Mouse (Mus musculus) myocyte (in vitro differentiated cells): ENCODE results near the gene Oxct2a. TPM values are rescaled to one million over a fixed set of nuclear protein-coding genes. Genes with fewer than 3 reads are reported as not detected.

ENCODE experiments used
- H3K27me3 ChIP-seq: one replicate; pipeline ENCODE4 v1.6.1; 2011; ENCODE audit not compliant: control insufficient read depth, insufficient read depth, insufficient read length
- H3K36me3 ChIP-seq: one replicate; pipeline ENCODE4 v1.6.1; 2011; ENCODE audit not compliant: control insufficient read depth, insufficient read depth
- H3K4me2 ChIP-seq: one replicate; pipeline ENCODE4 v1.6.1; 2011; ENCODE audit warnings: low read depth, control low read depth
- H3K4me3 ChIP-seq: one replicate; pipeline ENCODE4 v1.5.1; 2011; ENCODE audit warnings: mild to moderate bottlenecking, control low read depth, moderate library complexity
- H3K79me2 ChIP-seq: one replicate; pipeline ENCODE4 v1.6.1; 2011; ENCODE audit not compliant: control insufficient read depth, insufficient read depth
- H3ac ChIP-seq: one replicate; pipeline ENCODE4 v1.6.1; 2011; ENCODE audit not compliant: control insufficient read depth, insufficient read length
- CEBPB ChIP-seq: IDR thresholded peaks from 2 replicates; pipeline ENCODE4 v1.6.1; 2011; ENCODE audit warnings: mild to moderate bottlenecking, moderate library complexity; ENCODE audit not compliant: poor library complexity, insufficient read depth, severe bottlenecking
- E2F4 ChIP-seq: IDR thresholded peaks from one replicate; pipeline ENCODE4 v1.6.1; 2011; ENCODE audit warnings: mild to moderate bottlenecking, control low read depth, moderate library complexity; ENCODE audit not compliant: insufficient read depth
- MAX ChIP-seq: IDR thresholded peaks from one replicate; pipeline ENCODE4 v1.6.1; 2011; ENCODE audit warnings: low read depth, mild to moderate bottlenecking, control low read depth
- MYOD1 ChIP-seq, 3 experiments: IDR thresholded peaks; one replicate each; pipeline ENCODE4 v1.6.1; 2011; ENCODE audit warnings: control low read depth in 2 of 3, low read depth in 2 of 3, mild to moderate bottlenecking in 2 of 3, moderate library complexity in 1 of 3; ENCODE audit not compliant: insufficient read length in 2 of 3, control insufficient read depth in 1 of 3
- MYOG ChIP-seq, 3 experiments: IDR thresholded peaks; one replicate each; pipeline ENCODE4 v1.6.1; 2011; ENCODE audit warnings: control low read depth in 2 of 3, low read depth in 2 of 3, mild to moderate bottlenecking in 2 of 3; ENCODE audit not compliant: insufficient read length in 2 of 3, control insufficient read depth in 1 of 3, insufficient read depth in 1 of 3
- POLR2A ChIP-seq: IDR thresholded peaks from one replicate; pipeline ENCODE4 v1.6.1; 2011; ENCODE audit warnings: low read depth, mild to moderate bottlenecking, control low read depth, moderate library complexity; ENCODE audit not compliant: insufficient read length
- POLR2AphosphoS2 ChIP-seq: IDR thresholded peaks from one replicate; pipeline ENCODE4 v1.6.1; 2011; ENCODE audit warnings: low read depth, control low read depth; ENCODE audit not compliant: insufficient read length
- REST ChIP-seq: IDR thresholded peaks from one replicate; pipeline ENCODE4 v1.6.1; 2011; ENCODE audit warnings: mild to moderate bottlenecking, control low read depth, moderate library complexity; ENCODE audit not compliant: insufficient read depth, insufficient read length
- SRF ChIP-seq: IDR thresholded peaks from one replicate; pipeline ENCODE4 v1.6.1; 2011; ENCODE audit warnings: low read depth; ENCODE audit not compliant: control insufficient read depth, insufficient read length
- TCF12 ChIP-seq: IDR thresholded peaks from one replicate; pipeline ENCODE4 v1.6.1; 2011; ENCODE audit warnings: mild to moderate bottlenecking, control low read depth; ENCODE audit not compliant: poor library complexity, insufficient read depth, severe bottlenecking
- TCF3 ChIP-seq: IDR thresholded peaks from one replicate; pipeline ENCODE4 v1.6.1; 2011; ENCODE audit warnings: low read depth, control low read depth; ENCODE audit not compliant: insufficient read length
- USF1 ChIP-seq: IDR thresholded peaks from one replicate; pipeline ENCODE4 v1.6.1; 2011; ENCODE audit warnings: low read depth, mild to moderate bottlenecking, control low read depth, moderate library complexity
- polyA plus RNA-seq: library from polyadenylated mRNA; unstranded; fragments of >200 nt; fragmentation: generic; extraction: Trizol; gene quantifications from one replicate; pipeline ENCODE4 v1.2.1, GENCODE M21; 2012; ENCODE audit warnings: missing spikeins

The Oxct2a gene
- 0.04 TPM for polyA plus RNA-seq

DNA sequence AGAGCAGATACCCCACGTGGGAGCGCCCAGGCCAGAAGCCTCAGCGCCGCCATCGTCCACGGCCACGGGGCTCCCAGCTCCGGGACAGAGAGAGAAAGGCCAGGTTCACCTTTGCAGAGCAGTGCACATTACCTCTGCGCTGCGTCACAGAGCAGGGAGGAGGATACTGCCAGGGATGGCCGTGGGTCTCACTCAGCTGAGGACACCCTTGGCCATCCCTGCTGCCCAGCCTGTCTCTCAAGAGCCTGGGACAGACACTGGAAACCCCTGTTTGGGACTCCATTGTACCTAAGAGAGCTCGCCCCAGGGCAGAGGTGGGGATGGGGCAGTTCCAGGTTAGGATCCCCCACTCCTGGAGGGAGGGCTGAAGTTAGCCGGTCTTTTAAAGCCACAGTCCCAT lies at the start of gene Oxct2a:
Gene Oxct2a, minus strand, starts transcription at position 101 of the 400 bp plus-strand sequence.
- Histone ChIP-seq H3K4me2 (no peak within 1 kb of the TSS), H3K4me3 (no peak within 1 kb of the TSS), H3ac (no peak within 1 kb of the TSS), H3K36me3 (no peaks in the 10 kb centered on the region), H3K27me3 (peaks cover 8% of the 10 kb centered on the region), H3K79me2 (no peaks in the 10 kb centered on the region)
- no peak for TF ChIP-seq POLR2A
- no peak for TF ChIP-seq USF1
- TF ChIP-seq TCF12, result no peak
- TF ChIP-seq POLR2AphosphoS2, result no peak
- TF ChIP-seq TCF3, result no peak
- TF ChIP-seq MAX, result no peak
- no peak for TF ChIP-seq REST
- no peak for TF ChIP-seq SRF
- TF ChIP-seq MYOG (IDR thresholded peaks at IDR 0.05; ENCODE audit: control insufficient read depth in 1 of 3, insufficient read depth in 1 of 3, insufficient read length in 2 of 3, low read depth in 2 of 3), result no peak
- TF ChIP-seq MYOD1 (IDR thresholded peaks at IDR 0.05; ENCODE audit: control insufficient read depth in 1 of 3, insufficient read length in 2 of 3, low read depth in 2 of 3), result no peak
- TF ChIP-seq E2F4, result no peak
- no peak for TF ChIP-seq CEBPB

DNA sequence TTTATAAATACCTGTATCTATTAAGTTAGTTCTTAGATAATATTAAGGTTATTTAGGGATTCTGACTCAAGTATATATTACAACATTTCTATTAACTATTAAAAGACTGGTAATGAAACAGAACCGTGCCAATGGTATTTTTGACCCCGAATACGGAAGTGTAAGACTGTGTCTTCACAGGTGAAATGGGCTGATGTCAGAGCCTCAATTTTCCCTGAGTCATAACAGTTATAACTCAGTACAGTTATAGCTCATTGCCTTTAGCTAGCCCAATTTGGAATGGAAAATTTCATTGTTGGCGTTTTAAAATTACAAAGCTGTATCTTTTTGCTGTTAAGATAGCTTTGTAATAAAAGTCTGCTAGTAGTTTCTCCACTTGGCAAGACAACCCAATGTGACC lies 40.1 kb upstream of the Oxct2a start:
- Histone ChIP-seq H3K27me3 (no peaks in the 10 kb centered on the region), H3K79me2 (no peaks in the 10 kb centered on the region), H3K4me3 (no peak overlapping the region), H3ac (no peak overlapping the region), H3K4me2 (no peak overlapping the region), H3K36me3 (peaks cover 92% of the 10 kb centered on the region)
- TF ChIP-seq POLR2AphosphoS2 (no peak), SRF (no peak), TCF12 (no peak), REST (no peak), MAX (no peak), MYOG (IDR thresholded peaks at IDR 0.05; ENCODE audit: control insufficient read depth in 1 of 3, insufficient read depth in 1 of 3, insufficient read length in 2 of 3, low read depth in 2 of 3) (no peak), TCF3 (no peak), USF1 (no peak), CEBPB (no peak), MYOD1 (IDR thresholded peaks at IDR 0.05; ENCODE audit: control insufficient read depth in 1 of 3, insufficient read length in 2 of 3, low read depth in 2 of 3) (no peak), POLR2A (no peak), E2F4 (no peak)

DNA sequence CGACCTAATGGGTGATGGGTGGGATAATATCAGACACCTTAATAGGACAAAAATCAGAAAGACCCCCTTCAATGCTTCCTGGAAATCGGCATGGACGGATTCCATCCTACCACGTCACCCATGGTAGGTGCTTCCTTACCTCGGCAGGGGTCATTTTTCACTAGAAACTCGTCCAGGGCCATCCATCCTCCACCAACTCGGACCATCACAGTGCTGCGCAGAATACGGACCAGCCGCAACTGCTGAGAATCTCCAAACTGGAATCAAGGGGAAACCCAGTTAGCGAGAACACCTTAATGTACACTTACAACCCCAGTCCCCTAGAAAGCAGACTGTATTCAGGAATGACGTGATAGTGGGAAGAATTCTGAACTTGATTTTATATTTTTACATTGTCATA lies 37.3 kb upstream of the Oxct2a start:
- H3K79me2 ChIP-seq, result no peaks in the 10 kb centered on the region
- H3K4me3 ChIP-seq, result no peak overlapping the region
- TF ChIP-seq USF1 (no peak), MYOG (IDR thresholded peaks at IDR 0.05; ENCODE audit: control insufficient read depth in 1 of 3, insufficient read depth in 1 of 3, insufficient read length in 2 of 3, low read depth in 2 of 3) (no peak), MYOD1 (IDR thresholded peaks at IDR 0.05; ENCODE audit: control insufficient read depth in 1 of 3, insufficient read length in 2 of 3, low read depth in 2 of 3) (no peak), TCF3 (no peak), POLR2A (no peak), TCF12 (no peak), REST (no peak), POLR2AphosphoS2 (no peak), E2F4 (no peak), CEBPB (no peak), MAX (no peak), SRF (no peak)
- H3K27me3 ChIP-seq, result no peaks in the 10 kb centered on the region
- peaks cover 86% of the 10 kb centered on the region for H3K36me3 ChIP-seq
- H3K4me2 ChIP-seq, result no peak overlapping the region
- no peak overlapping the region for H3ac ChIP-seq

DNA sequence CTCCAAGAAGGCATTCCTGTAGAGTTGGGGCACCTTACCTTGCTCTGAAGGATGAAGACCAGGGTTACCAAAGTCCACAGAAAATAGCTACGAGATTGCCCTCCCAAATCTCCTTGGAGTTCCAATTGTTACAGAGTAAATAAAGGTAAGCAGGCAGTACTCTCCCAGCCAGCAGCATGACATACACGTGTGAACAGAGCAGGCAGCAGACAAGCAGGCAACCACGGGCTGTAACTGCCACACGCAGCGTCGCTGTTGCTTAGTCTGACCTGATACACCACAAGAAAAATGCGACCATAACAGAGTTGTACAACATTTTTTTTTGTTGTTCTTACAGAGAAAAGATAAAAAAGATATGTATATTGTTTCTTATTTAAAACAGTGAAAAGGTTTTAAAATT lies 35.2 kb upstream of the Oxct2a start:
- no peak overlapping the region for H3K4me3 ChIP-seq
- no peaks in the 10 kb centered on the region for H3K79me2 ChIP-seq
- H3K36me3 ChIP-seq, result peaks cover 86% of the 10 kb centered on the region
- H3ac ChIP-seq, result no peak overlapping the region
- TF ChIP-seq CEBPB (no peak), SRF (no peak), POLR2AphosphoS2 (peak; percentile 68), POLR2A (peak; percentile 39), MAX (no peak), MYOG (IDR thresholded peaks at IDR 0.05; ENCODE audit: control insufficient read depth in 1 of 3, insufficient read depth in 1 of 3, insufficient read length in 2 of 3, low read depth in 2 of 3) (no peak)
- no peaks in the 10 kb centered on the region for H3K27me3 ChIP-seq
- no peak overlapping the region for H3K4me2 ChIP-seq

DNA sequence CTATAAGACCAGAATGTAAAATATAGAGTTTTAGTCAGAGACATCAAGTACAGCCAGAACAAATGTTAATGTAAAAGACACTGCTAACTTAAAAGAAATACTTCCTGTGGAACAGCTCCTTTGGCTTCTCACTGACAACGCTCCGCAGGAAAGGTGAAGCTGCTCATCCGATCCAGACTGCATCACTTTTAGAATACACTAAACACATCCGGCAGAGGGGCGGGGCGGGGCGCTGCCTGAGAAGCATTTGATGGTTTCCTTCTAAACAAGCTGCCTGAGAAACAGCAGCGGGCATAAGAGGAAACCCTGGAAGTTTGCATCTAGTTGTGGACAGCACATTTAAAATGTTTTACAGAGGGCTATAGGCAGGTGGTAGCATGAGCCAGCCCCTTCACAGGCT lies 32.5 kb upstream of the Oxct2a start:
- no peak overlapping the region for H3ac ChIP-seq
- H3K27me3 ChIP-seq, result no peaks in the 10 kb centered on the region
- no peaks in the 10 kb centered on the region for H3K79me2 ChIP-seq
- TF ChIP-seq CEBPB (no peak), POLR2A (no peak), POLR2AphosphoS2 (no peak), USF1 (no peak), MYOD1 (IDR thresholded peaks at IDR 0.05; ENCODE audit: control insufficient read depth in 1 of 3, insufficient read length in 2 of 3, low read depth in 2 of 3) (no peak), REST (no peak), MYOG (IDR thresholded peaks at IDR 0.05; ENCODE audit: control insufficient read depth in 1 of 3, insufficient read depth in 1 of 3, insufficient read length in 2 of 3, low read depth in 2 of 3) (no peak), TCF12 (no peak), TCF3 (no peak), MAX (no peak), SRF (no peak), E2F4 (no peak)
- no peak overlapping the region for H3K4me2 ChIP-seq
- H3K36me3 ChIP-seq, result peaks cover 84% of the 10 kb centered on the region
- H3K4me3 ChIP-seq, result no peak overlapping the region
